Mouse (Mus musculus): ENCODE data around the gene Add1.
A peak's percentile ranks its signal among the peaks of the same experiment; 100 is the strongest.

The Add1 gene

DNA sequence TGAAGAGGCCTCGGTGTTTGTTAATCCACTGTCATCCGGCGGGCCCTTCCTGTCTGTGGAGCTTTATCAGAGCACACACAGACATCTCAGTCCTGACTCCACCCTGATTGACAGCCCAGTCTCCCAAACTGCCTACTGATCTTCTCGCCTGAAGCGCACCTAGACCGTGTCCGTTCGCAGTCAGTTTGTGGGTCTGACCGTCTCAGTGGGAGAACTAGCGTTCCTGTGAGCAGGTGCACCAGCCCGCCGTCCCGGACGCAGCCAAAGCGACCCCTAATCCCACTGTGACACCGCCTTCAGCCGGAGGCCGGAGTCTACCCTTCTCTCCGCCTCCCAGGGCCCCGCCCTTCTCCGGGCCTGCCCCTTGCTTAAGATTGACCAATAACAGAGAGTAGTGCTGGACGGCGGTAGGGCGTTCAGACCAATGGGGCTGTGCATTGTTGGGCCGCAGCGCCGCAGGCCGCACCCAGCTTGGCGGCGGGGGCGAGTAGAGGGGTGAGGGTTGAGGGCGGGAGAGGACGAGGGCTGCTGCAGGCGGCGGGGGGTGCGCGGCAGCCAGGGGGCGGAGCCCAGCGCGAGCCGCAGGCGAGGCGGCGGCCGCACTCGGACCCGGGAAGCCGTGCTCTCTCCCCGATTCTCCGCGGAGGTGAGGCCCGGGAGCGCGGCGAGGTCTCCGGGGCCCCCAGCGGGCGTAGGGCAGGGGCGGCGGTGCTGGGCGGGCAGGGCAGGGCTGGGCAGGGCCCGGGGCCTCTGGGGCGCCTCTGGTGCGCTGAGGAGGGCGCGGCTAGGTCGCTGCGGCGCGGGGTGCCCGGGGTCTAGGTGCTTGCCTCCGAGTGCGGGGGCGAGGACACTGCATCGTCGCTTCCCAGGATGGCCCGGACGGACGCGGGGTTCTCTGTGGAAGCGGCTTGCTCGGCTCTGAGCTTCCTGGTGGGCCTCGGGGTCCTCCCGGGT, at the start of gene Add1:
Add1 (plus strand) TSS at position 397 of the 954 bp plus-strand sequence.
- DNase-seq (ENCODE audit: low read depth, low spot score): peak; percentile 97

DNA sequence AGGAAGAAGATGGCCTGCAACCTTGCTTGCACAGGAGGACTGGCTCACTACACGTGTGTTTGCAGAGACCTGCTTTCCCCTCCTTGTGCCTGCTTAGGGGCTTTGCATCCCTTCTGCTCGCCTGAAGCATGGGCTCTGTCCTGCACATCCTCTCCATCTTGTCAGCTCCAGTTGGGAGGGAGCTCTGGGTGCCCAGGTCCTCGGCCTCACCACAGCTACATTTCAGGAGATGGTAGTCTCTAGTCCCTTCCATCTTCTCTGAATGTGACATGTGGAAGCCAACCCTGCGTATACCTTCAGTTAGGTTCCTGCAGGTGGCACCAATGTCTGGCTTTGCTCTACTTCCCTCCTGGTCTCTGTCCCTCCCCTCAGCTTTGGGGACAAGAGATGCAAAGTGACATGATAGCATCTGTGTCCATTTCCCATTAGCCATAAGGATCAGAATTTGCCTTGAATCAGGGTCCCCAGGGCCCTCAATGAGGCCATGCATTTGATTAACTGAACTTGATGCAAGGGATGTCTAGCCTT, 49.4 kb upstream of the Add1 start:
- no peak for DNase-seq (ENCODE audit: low read depth, low spot score)

DNA sequence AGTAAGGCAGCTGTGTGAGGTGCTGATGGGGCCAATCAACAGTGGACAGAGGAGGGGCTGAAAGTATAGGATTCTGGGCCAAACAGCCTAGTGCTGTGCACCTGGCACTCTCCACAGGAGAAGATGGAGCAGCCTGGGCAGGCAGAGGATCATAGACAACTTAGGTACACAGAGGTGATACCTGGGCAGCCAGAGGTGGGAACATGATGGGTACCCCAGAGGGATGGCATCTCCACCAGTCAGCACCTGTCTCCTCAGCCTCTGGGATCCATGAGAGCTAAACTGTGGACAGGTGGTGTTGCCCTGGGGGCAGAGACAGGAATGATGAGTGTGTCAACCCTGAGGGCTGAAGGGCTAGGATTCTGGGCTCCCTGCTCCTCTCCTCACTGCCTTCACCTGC, 49.0 kb upstream of the Add1 start:
- DNase-seq (ENCODE audit: low read depth, low spot score): no peak

DNA sequence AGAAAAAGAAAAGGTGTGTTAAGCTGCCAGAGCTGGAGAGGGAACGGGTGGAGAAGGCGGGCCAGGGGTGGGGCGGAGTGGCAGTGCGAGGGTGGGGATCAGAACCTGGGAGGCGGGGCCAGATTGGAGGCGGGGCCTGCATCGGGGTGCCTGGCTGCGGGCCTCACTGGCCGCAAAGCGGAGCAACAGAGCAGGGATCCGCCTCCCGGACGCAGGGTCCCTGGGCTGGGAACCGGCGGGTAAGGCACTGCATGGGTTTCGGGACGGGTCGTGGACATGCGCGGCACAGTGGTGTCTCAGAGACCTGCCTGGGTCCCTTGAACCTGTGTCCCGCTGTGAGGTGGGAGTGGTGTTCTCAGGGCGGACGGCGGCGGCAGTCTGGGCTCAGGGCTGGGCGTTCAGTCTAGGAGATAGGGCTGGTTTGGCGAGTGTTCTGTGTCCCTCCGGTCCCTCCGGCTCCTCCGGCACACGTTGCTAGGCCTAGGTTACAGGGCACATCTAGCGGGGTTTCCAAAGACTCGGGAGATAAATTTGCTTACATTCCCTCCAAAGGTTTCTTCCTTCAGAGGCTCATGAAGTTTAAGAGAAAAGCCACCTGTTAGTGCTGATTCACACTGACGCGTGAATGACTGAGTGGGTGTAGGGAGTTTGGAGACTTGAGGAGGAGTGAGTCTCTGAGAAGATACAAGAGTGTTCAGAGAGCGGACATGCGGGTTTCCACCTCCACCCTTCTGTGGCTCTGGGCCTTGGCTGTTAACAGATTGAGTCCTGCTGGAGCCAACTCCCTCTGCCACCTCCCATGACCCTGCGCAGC, 47.6 kb upstream of the Add1 start, which contains the start of gene Sh3bp2:
Sh3bp2 (plus strand) TSS at position 176 of the 814 bp plus-strand sequence.
- DNase-seq (ENCODE audit: low read depth, low spot score): peak; percentile 90

DNA sequence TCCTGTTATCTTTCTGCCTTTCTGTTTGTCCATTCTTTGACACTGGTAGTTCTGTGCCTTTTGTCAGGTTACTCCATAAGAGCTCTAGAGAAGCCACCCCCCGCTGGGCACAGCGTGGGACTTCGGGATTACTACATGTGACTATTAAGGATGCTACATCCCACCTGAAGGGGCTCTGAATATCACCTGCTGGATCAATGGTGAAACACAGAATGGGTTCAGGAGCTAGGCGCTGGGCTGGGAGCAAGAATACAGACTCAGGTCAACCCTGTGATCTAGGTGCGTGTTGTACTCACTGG, 47.0 kb upstream of the Add1 start:
- DNase-seq (ENCODE audit: low read depth, low spot score): no peak

DNA sequence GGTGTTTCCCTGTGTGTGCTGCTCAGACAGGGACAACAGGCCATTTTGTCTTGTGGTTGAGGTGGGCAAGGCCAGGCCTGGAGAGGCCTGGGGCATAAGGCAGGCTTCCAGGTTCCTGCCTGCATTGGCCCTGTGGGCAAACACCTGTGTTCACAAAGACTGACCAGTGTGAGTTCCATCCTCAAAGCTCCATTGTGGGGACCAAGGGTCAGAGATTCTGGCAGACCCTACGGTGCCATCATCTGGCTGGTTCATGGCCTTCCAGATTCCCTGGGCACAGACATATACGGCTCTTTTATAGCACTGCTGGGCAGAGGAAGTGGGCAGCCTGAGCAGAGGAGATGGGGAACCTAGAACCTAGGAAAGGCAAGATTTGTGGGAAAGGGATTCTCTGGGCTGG, 46.1 kb upstream of the Add1 start:
- no peak for DNase-seq (ENCODE audit: low read depth, low spot score)

DNA sequence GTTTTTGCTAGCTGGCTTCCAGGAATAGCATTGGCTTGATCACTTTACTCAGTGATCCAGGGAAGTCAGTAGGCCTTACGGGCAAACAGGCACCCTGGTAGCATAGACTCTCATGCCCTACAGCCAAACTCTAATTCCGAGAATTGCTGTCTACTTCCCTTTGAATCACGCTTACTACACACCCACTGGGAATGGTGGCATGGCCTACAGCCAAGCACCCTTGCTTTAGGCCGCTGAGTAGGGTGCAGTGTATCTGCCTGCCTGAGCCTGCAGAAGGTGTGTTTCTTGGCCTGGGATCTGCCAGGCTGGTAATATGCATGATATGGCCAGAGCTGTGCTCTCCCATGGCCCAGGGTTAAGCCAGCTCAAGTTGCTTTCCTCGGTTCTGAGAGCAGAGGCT, 44.7 kb upstream of the Add1 start:
- no peak for DNase-seq (ENCODE audit: low read depth, low spot score)

DNA sequence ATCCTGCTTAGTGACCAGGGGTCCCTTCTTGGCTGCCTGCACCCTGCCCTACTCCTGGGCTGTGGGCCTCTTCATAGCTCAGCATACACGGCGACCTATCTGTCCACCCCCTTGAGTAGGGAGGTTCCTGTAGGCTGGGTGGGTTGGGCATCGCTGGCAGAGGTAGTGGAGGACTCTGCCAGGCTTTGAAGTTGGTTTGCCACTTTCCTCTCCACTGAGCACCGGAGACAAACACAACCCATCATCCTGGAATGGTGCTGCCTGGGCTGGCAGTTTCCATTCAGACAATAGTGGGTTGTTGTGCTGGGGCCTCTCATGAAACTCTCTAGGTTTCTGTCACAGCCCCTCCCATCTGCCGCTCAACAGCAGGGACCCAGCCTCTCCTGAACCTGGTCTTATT, 43.3 kb upstream of the Add1 start:
- no peak for DNase-seq (ENCODE audit: low read depth, low spot score)

DNA sequence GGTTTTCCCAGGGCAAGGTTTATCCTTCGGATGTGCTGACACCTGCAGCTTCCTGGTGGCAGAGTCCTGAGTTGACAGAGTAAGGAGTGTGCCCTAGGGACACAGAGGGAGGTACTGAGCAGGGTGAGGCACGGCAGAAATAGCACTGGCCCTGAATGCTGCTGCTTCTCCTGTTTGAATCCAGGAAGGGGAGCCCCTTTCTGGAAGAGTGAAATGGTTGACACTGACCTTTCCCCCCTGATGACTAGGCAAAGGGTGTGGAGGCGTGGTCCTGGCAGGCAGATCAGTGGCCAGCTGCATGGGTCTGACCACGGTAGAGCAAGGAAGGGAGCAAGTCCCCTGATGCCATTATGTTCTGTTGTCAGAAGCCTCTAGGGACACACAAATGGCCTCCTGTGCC, 42.8 kb upstream of the Add1 start:
- DNase-seq (ENCODE audit: low read depth, low spot score): no peak

DNA sequence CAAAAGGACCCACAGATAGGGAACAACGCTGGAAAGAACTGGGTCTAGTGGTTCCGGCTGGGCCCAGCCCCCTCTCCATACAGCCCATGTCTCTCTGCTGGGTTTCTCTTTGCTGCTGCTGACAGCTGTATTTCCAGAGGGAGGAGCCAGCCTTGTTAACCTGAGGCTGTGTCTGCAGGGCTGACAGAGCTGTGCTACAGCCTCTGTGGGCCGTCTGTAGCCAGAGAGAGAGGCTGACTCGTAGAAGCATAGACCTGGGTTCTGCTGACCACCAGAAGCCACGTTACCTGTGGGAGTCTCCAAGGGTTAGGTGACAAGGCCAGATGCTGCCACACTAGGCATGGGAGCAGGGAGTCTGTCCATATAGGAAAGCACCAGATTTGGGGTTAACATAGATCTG, 40.4 kb upstream of the Add1 start:
- DNase-seq (ENCODE audit: low read depth, low spot score): no peak

DNA sequence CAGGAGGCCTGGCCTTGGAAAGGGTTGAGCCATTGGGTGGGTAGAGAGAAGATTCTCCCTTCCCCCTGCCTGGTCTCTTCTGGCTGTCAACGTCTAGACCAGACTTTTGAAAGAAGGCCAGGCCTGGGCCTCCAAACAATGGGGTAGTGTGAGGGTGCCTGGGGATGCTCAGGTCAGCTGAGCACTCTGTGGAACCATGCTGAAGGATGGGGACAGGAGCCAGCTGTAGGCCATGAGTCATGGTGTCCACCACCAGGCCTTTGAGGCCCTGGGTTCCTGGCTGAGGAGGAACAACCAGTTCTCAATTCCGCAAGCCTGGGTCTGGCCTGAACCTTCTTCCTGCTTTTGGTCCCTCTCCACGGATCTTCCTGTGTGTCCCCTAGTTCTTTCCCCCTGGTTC, 39.6 kb upstream of the Add1 start:
- DNase-seq (ENCODE audit: low read depth, low spot score): no peak

DNA sequence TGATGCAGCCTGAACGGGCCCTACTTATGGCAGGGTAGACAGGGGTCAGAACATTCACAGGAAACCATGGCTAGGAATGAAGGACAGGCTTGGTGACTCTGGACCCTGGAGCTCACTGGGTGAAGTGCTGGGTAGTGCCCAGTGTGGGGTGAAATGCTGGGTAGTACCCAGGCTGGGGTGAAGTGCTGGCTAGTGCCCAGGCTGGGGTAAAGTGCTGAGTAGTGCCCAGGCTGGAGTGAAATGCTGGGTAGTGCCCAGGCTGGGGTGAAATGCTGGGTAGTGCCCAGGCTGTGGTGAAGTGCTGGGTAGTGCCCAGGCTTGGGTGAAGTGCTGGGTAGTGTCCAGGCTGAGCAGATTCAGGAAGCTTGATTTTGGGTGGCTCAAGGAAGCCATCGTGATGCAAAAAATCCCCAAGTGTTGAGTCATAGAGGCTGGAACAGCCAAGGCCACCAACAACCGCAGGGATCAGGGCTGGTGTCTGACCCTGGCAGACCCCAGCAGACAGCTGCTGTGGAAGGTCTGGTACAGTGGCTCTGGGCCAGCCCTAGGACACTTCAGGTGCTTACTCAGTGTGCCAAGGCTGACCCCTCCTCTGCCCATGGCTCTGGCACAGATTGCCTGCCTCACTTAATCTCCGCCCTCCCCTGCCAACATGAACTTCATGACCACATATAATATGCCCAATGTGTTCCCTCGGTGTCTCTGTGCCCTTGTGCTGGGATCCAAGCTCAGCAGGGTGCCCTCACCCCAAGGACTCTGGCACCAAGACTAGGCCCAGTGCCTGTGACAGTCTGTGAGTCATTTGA, 38.5 kb upstream of the Add1 start:
- no peak for DNase-seq (ENCODE audit: low read depth, low spot score)

DNA sequence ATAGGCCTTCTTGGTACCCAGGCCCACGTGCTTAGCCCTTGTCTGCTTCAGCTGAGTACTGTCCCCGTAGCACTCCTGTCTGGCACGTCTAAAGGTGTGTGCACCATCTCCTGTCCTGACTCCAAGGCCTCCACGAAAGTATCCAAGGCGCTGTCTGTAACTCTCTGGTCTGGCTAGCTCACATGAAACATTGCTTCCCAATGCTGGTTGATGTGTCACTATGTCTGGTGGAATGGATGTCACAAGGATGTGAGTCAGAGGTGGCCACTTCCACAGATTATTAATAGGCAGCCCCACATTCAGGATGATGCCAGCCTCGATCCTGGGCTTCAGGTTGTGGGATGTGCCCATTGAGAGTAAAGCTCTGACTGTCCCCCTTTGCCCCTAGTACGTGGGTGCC, 37.6 kb upstream of the Add1 start:
- no peak for DNase-seq (ENCODE audit: low read depth, low spot score)

DNA sequence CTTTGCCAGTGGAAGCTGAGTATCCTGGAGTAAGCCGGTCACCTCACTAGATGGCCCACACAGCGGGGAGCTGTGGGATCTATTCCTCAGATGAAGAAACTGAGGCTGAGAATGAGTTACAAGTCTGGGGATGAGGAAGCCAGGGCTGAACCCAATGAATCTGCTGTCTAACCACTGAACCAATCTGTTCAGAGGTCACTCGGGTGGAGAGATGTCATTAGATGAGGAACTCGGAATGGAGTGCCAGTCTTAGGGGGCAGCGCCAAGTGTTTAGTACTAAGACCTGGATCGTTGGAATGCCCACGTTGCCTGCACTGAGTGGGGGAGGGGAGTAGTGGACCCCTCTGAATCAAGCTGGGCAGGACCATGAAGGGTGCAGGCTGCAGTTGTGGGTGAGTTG, 35.4 kb upstream of the Add1 start:
- DNase-seq (ENCODE audit: low read depth, low spot score): no peak

DNA sequence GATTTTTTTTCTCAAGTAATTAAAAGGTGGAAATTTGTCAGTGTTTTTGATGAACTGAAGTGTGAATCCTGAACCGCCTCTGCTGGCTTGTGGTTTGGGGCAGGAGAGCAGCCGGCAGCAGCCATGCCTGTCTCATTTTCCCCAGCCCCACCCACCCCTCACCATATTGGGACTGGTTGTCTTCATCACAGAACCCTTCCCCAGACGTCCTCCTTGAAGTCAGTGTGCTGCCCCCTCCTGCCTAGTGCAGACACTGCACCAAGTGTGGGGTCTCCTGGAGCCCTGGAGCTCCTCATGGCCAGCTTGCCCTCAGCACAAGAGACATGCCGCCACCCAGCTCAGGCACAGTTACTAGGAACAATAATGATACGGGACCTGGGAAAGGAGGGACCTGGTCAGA, 34.9 kb upstream of the Add1 start:
- no peak for DNase-seq (ENCODE audit: low read depth, low spot score)

DNA sequence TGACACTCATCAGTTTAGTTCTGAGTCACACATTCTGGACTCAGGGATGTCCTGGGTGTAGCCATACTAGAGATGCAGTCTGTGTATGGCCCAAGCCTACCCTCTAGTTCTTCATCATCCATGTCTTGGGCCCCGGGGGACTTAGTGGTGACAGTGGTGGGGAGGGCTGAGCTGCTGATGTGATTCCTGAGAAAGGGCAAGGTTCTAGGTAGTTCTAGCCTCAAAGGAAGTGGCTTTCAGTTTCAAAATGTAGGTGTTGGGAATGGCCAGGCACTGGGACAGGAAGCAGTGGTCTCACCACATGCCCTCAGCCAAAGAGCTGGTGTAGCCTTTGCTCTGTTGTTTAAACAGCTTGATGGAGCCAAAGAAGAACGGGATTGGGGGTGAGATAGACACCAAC, 34.3 kb upstream of the Add1 start:
- DNase-seq (ENCODE audit: low read depth, low spot score): no peak

DNA sequence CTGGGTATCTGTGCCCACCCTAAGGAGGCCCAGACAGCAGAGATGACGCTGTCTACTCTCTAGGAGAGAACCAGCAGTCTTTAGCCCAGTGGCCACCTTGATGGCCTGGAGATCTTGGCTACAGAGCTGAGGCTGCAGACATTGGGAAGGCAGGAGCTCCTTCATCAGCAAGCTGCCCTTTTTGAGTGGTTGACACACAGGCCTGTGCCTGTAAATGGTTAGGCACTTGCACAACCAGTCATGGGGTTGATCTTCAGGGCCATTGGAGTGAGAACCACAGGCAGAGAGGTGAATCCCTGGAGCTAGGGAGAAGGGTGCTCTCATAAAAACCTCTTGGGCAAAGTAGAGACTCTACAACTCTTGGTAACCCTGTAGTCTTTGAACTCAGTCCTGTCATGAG, 31.3 kb upstream of the Add1 start:
- no peak for DNase-seq (ENCODE audit: low read depth, low spot score)

DNA sequence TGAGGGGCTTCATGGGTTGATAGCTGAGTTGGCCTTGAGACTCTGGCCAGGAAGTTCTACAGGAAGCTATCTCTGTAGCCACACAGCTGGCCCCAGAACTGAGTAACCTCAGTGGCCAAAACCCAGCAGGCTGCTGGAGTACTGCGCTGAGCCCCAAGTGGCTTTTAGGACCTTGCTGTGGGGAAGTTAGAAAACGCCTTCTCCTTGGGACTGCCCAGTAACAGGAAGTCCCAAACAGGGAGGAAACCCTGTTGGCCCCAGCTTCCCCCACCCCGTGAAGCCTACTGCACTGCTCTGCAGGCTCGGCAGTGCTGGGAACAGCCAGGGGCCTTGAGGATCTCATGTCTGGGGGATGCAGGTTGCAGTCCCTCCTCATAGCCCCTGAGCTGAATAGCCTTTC, 30.4 kb upstream of the Add1 start:
- no peak for DNase-seq (ENCODE audit: low read depth, low spot score)

DNA sequence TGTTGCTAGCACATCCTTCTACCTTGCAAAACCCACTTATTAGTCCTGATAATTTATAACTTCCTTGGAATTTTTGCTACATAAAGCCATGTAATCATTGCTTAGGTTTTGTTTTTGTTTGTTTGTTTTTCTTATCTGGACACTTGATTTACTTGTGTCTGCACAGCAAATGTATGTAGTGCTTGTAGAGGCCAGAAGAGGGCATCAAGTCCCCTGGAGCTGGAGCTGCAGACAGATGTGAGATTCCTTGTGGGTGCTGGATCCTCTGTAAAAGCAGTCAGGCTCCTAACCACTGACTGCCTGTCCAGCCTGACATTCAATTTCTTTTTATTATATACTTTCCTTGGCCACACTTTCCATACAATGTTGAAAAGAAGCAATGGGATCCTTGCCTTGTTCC, 26.1 kb upstream of the Add1 start:
- DNase-seq (ENCODE audit: low read depth, low spot score): peak; percentile 44

DNA sequence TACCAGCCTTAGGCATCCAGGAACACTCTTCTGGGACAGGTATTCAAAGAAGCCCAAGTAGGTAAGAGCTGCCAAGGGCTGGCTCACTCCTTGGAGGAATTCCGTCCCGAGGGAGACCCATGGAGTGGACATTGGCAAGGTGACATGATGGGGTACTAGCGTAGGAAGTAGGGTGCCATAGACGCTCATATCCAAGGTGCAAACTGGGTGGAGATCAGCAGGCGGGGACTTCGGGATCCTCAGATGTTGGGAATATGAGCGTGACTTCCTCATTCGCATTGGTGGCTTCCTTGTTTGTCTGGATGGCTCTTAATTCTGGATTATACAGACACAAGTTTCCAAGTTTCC, 24.4 kb upstream of the Add1 start:
- no peak for DNase-seq (ENCODE audit: low read depth, low spot score)

DNA sequence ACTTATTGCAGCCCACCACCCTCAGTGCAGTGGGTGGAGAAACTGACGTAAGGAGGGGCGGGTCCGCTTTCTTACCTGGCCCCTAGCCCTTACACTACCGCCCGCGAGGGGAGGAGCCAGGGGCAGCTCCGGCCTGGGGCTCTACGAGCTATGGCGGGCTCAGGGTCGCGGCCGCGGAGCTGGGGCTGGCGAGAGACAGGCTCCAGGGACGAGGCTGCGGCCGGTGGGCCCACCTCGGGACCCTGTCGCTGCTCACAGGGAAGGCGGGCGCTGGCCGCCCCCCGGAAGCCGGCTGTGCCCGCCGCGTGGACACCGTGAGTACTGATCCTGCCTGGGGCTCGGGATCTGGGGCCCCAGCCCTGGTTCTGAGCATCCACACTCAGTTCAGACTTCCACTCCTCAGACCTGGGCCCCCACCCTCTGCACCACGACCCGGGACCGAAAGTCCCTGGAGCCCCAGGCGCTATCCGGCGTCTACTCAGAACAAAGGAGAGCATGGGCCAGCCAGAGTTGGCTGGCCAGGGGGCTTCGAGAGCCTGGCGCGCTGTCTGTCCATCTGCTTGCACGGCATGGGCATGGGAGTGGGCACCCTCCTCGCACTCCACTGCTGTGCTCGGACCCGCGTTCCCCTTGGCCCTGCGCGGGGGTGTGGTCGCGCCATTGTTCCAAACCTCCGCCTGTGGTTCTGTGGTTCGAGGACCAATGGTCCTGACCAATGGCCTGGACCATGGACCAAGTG, 23.8 kb upstream of the Add1 start:
- DNase-seq (ENCODE audit: low read depth, low spot score): no peak
